Mouse (Mus musculus) induced T-regulatory cell, adult 2 months (primary cell): ENCODE results near the gene Dhx34.
A peak's percentile ranks its signal among the peaks of the same experiment; 100 is the strongest.

Experiments
- DNase-seq: peaks from one replicate; pipeline ENCODE4 v3.0.0-alpha.2; 2012; ENCODE audit warnings: low read depth

The Dhx34 gene

DNA sequence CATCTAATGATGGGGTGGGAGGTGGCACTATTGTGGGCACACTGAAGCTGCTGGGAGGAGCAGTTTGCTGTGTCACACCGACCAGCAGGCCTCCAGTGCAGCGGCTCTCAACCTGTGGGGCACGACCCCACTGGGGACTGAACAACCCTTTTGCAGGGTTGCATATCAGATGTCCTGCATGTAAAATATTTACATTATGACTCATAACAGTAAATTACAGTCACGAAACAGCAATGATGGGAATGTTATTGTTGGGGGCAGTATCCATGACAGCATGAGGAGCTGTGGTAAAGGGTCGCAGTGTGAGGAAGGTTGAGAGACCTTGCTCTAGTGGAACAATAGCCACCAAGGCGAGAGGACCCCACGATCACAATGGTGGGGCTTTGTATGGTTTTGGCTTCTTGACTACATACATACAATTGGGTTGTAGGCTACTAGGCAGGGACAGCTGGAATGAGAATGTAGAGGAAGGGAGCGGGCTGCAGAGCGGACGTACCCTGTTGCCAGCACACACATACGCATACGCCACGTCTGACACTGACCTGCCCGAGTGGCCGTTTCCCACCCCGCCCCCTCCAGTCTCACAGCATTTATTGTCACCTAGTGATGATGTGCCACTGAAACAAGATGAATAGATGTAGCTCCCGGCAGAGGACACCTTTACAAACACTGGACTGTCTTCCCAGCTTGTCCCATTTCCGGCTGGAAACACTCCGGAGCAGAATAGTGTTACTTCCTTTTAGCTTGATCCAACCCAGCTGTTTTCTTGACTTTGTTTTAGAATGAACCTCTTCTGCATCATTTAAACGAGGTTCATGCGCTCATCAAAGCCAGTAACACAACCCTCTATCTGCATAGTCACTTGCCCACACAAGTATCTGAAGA is 12.8 kb downstream of the Dhx34 start:
- DNase-seq: no peak

DNA sequence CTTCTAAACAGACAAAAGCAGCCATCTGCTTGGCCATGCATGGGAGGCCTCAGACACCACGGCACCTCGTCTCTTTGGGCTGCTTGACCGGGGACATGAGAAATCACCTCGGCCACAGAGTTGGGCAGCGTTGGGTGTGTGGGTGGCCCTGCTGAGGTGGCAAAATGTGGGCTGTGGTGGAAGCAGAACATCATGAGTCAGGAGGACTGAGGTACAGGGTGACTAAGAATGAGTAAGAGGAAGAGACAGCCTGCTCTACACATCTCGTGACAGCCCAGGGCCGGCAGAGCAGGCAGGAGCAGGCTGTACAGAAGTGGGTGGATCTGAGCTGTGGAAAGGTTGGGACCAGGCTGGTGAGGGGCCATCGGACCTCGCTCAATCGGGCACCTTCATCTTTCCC is 14.3 kb downstream of the Dhx34 start:
- peak; percentile 73 for DNase-seq

DNA sequence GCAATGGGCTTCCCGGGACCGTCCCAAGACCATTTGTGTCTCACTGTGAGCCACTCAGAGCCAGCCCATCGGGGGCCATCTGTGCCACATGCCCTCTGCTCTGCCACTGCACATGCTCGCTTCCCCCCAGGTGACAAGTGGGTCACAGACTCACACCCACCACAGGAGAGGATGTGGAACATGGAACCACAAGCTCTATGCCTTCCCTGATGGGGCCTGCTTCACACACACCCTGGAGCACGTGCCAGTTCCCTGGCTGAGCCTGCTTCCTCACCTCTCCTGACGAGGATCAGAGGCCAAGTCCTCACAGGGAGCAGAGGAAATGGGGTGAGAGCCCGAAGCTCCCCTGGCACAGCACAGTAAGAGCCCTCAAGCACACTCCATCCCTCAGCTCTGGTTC is 14.8 kb downstream of the Dhx34 start:
- peak; percentile 63 for DNase-seq

DNA sequence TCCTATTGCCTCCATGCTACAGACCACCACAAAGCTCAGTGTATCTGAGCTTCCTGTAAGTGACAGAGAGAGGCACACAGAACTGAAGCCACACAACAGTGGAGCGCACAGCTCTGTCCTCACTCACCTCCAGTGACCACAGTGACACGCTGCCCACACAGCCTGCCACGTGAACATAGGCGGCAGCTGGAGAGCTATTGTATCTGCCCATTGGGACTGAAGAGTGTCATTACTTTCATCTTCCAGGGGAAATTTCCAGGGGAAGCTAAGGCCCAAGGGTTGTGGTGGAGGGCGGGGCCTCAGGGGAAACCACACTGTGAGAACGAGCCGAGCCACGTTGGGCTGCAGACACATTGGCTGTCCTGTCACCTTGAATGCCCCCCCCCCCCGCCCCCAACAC is 17.0 kb downstream of the Dhx34 start:
- DNase-seq: peak; percentile 71

DNA sequence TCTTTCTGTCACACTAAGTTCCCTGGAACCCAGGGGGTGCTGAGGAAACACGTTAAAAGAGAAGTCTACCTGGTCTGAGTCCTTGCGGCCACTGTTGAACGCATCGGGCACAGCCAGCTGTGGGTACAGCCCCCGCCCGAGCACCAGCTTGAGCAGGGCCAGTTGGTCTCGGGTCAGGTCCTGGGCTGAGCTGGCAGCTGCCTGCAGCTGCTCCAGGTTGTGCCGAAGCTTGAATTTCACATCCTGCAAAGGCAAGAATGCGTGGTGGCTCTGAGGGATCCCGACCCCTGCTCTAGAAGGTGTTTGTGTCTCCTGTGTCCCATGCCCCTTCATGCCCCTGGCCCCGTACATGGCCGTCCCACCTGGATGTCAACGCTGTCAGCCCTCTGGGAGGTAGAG is 18.3 kb downstream of the Dhx34 start:
- no peak for DNase-seq

DNA sequence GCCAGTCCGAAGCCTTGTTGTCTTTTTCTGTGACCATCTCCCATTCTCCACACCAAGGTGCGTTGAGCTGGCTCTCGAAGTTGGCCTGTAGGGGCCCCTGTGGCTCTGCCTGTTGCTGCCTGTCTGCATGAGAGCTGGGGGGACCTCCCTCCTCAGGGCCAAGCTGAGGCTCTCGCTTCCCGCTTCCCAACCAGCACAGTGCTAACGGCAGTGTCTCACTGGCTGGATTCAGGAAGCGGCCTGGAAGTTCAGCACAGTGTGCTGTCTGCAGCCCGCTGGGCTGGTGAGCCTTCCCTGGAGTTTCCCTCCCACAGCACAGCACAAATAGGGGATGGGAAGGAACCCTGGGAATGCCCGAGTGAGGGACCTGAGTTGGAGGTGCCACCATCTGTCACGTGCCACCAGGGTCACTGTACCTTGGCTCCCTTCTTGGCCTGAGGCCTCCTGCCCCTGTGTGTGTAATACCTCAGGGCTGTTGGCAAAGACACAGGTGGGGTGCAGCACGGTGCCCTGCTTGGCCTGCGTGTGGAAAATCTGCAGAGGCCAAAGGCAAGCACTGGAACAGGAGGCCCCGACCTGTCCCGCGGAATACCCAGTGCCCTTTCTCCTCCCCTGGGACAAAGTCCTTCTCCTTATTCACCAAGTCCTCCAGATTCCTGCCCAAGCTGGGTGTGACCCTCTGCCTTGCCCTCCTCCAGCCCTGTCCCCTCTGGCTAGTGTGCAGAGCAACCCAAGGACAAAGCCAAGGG is 18.9 kb downstream of the Dhx34 start:
- DNase-seq: no peak

DNA sequence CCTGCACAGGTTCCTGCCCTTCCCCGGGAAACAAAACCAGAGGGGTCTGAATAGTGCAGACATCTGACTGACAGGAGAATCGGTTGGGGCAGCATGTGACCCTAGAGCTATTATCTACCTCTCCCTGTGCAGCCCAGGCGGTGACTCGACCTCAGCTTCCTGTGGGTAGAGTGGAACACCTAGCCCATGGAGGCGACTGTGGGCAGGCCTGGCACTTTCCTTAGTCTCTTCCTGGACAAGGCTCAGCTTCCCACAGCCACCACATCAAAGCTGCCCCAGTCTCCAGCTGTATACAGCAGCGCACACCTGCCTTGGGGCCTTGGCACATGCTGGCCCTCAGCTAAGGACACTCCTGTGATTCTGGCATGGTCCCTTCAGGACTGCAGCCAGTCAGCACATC is 20.7 kb downstream of the Dhx34 start:
- DNase-seq: peak; percentile 49

DNA sequence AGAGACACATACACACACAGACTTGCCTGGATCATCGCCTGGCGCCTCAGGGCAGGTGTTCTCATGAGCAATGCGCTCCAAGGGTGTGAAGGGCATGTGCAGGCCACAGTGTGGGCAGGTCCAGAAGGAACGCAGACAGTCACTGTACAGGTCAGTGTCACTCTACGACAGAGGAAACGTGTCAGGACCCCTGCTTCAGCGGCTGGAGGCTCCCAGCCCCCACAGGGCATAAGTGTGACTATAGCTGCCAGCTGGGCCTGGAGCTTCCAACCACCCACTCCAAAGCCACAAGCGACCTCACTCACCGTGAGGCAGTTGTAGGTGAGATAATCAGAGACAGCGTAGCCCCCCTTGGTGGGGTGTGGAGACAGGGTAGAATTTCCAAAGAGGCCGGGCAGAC is 23.3 kb downstream of the Dhx34 start:
- no peak for DNase-seq

DNA sequence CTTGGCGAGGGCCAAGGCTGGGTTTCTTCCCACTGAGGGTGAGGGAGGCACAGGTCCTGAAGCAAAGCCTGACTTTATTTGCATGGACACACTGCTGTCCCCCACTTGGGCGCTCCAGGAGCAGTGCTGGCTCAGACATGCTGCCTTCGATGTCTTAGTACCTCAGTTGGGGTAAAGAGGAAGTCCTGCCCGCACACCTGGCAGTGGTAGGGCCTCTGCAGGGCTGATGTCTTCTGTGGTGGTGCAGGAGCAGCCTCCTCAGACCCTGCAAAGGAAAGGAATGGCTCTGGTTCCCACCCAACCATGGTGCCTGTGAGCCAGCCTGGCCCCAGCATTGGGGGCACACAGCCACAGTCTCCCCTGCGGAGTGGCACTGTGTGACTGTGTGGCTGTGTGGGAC is 24.7 kb downstream of the Dhx34 start:
- no peak for DNase-seq

DNA sequence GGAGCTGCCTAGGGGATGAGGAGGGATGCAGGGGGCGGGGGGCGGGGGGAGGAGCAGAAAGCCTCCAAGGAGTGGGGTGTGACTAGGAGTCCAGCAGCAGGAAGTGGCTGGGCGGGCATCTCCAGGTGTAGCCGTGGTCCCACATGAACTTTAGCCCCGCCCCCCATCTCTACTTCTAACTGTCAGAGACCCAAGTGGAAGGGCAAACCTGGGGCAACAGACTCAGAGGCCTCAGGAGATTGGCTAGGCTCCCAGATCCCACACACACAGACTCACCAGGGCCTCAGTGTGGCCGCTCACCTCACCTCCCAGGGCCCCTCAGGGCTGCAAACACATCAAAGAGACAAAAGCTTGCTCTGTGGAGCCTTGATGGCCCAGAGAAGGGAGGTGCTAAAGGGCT is 25.2 kb downstream of the Dhx34 start:
- DNase-seq: no peak

DNA sequence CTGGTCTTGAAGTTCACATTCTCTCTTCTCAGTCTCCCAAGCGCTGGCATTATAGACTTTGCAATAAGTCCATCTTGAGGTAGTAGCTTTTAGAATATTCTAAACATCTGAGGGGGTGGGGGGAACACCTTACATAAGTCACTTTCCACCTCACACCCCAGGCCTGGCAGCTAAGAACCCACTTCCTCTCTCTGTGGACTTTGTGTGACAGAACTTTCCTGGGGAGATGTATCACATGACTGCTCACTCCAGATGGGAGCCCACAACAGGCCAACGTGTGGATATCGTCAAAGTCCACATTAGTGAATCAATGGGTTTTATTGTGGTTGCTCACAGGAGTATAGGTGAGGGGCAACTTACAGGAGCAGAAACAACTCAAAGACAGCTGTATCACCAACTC is 28.1 kb downstream of the Dhx34 start:
- DNase-seq: peak; percentile 67

DNA sequence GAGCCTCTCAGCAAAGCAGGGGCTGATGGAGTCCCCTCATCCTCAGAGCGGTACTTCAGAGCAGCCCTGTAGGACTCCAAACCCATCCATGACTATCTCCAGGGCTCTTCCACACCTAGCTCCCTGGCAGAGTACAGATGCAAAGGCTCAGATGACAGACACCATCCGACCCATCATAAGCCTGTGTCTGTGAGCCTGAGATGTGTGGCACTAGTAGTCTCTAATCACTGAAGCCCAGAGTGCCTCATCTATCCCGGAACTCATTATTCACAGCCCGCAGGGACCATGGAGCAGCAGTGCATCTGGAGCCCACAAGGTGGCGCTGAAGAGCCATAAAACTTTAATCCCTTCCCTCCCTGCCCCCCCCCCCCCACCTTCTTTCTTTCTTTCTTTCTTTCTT is 29.5 kb downstream of the Dhx34 start:
- peak; percentile 90 for DNase-seq

DNA sequence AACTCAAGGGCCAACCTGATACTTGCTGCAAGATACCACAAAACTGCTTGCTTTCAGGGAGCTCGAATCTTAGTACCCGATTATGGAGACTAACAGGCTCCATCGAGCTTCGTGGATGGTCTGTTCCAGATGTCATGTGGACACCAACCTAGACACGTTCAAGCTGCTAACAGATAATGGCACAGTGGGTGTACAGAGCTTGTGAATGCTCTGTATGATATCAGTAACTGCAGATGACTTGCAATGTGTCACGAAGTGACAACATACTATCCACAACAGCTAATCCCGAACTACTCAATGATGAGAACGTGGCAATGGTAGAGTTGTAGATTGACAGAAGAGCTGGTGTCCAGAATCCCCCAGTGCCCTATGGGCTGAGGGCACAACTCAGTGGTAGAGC is 34.3 kb downstream of the Dhx34 start:
- no peak for DNase-seq

DNA sequence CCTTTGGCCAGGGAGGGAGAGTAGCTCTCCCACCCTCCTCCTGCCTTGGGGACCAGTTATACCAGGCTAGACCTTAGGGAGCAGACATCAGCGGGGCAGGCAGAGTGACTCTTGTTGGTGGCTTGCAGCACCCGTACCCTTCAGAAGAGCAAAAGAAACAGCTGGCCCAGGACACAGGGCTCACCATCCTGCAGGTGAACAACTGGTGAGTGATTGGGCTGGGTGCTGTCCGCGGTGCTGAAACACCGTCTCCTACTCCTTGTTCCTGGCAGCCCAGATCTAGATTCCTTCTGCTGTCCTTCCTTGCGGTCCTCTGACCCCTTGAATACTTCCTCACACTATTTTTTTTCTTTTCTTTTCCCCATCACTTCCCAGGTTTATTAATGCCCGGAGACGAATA is 38.2 kb downstream of the Dhx34 start:
- DNase-seq: peak; percentile 71

DNA sequence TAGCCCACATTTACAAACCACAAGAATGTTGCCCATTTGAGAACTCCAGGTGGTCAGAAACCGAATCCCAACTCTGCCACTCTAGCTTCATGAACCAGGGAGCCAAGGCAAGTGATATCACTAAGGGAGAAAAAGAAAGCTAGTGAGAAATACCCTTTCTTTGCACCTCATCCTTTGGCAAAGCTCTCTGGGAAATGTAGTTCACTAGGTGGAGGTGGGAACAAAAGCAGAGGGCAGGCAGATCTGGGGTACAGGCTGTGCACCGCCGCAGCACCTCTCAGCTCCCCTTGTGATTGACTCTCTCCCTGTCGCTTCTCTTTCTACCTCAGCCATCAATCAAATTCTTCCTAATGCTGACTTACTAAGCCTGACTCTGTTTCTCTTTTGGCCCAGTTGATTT is 43.7 kb downstream of the Dhx34 start:
- DNase-seq: no peak

DNA sequence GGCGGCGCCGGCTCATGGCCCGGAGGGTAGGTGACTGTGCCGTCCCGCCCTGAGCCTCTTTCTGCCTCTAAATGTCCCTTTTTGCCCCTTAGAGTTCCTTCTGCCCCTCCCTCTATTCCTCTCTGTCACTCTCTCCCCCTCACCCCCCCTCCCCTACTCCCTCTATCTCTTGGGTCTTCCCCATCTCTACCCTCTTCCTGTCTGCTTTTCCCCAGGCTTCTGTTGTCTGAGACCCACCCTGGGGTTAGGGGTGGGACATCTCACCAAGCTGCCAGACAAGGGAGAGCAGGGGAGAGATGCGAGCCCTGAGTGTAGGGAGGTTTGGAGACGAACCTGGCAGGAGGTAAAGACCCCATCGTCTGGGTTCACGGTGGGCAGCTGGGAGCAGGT is 46.3 kb downstream of the Dhx34 start:
- no peak for DNase-seq

DNA sequence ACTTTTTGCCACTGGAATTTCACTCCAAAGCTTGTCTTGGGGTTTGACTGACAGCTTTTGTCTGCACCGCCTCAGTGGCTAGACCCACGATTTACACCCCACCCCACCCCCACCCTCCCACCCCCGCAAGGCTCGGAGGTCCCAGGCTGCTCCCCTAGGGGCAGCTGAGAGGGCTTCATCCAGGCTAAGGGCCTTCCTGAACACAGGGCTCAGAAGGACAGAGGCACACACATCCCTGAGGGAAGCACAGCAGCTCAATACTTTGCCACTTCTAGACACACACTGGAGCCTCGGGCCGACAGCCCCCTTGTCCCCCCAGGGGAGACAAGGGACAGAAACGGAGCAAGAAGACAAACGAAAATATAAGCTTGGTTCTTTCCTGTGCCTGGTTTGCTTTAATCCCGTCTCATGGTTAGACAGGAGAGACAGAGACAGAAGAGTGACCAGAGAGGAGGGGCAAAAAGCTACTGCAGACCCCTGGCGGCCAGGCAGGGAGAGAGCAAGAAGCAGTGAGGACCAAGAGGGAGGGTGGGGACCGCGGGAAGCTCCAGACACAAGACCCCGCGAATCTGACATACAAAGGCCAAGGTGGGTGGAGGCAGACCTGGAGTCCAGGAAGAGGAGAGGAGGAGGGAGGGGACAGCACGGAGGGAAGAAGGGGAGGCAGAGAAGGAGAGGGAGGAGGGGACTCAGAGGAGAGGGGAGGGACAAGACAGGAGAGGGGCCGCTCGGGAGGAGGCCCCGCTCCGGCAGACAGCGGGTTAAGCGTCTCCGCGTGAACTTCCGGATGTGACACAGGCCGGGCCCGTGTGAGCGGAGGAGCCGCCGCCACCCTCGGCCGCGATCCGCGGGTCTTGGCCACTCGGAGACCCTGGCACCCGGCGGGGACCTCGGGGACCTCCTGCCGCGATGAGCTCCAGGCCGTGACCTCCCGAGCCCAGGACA is 47.0 kb downstream of the Dhx34 start, which contains the start of gene Meis3:
TSS of gene Meis3 (plus strand) at position 494 of the 945 bp plus-strand sequence.
- peak; percentile 69 for DNase-seq

DNA sequence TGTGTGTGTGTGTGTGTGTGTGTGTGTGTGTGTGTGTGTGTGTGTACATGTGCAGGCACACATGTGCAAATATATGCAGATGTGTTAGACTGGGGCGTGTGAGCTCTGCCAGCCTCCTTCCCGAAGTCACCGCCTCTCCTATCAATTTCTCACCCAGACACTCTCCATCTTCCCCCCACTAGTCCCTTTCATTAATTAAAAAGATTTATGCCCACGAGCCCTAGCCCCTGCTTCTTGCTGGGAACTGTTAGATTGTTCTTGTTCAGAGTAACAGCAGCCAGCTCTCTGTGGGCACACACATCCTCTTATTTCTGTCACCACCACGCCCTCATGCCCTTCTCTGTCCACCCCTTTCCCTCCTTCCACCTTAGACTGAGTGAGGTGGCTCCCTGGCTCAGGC is 48.7 kb downstream of the Dhx34 start:
- no peak for DNase-seq

DNA sequence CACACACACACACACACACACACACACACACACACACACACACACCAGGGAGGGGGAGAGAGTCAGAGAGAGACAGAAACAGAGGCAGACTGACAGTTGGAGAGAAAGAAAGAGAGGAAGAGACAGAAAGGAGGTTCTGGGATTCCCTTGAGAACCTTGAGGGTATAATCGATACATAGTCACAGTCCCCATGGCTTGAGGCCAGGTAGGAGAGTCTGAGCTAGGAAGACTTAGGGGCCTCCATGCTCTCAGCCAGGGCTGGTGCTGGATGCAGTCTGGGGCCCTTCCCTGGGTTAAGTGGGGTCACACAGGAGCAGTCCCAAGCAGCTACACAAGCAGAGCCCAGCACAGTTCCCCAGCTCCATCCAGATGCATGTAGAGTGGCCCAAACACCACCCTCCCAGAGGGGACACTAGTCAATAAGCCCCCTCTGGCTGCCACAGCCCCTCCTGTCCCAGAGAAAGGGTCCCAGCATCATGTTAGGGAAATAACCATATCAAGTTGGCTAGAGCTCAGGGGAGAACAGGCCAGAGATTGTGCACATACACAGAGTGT is 49.2 kb downstream of the Dhx34 start:
- no peak for DNase-seq

DNA sequence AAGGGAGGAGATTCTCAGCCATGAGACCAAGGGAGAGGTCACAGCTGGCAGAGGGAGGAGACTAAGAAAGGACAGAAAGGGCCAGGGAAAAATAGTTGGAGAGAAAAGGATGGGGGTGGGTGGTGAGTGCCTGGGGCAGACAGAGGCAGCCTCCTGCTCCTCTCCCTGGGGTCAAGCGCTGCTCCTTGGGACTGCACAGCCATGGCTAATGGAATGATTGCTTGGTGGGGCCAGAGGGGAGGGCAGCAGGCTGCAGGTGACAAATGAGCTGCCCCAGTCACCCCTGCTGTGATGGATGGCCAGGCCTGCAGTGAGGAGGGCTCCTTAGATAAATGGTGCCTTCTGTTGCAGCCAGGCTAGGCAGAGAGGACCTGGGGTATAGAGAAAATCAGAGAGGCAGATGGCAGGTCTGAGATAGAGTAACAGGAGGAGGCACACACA is 49.7 kb downstream of the Dhx34 start:
- DNase-seq: no peak

DNA sequence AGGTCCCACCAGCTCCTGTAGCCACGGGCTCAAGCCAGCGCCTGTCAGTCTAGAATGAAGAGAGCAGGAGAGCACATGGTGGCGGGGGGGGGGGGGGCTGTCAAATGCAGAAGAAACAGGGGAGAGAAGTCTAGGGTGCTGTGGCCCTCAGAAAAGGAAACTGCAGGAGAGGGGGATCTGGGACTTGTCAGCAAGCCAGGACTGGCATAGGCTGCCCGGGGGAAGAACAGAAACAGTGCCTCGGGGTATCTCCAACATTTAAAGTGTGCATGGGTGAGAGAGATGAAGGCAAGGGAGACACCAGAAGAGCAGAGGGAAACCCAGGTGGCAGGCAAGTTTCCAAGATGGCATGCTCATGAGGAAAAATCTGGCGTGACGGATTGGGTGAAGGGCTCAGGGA is 59.8 kb downstream of the Dhx34 start:
- no peak for DNase-seq

DNA sequence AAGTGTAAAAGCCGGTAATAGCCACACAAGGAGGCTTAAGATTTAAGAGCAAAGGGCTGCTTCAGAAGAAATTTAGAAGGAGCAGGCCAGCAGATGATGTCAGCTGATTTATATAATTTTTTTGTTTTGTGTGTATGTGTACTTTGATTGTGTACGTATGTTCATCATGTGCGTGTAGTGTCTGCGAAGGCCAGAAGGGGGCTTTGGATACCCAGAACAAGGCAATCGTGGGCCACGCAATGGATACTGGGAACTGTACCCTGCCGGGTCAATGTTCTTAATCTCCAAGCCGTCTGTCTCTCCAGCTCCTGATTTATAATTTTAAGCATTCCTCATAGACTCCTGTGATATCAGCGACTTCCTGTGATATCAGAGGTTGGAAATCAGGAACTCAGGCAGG is 60.5 kb downstream of the Dhx34 start:
- no peak for DNase-seq
